Mouse (Mus musculus) frontal cortex, postnatal 36 days (tissue): ENCODE results near the gene Cfap45.

Source experiments
- DNase-seq, 2 experiments: peaks; one replicate each; pipeline ENCODE4 v3.0.0; 2022; ENCODE audit warnings: low spot score in 2 of 2

The Cfap45 gene

GRCm38 (mm10) chr1:172496030-172496429 lies 24.6 kb upstream of the Cfap45 start:
- DNase-seq = no peak

GRCm38 (mm10) chr1:172497428-172497827 lies 23.2 kb upstream of the Cfap45 start:
- DNase-seq = no peak

GRCm38 (mm10) chr1:172499765-172500441 lies 20.7 kb upstream of the Cfap45 start, which contains the start of gene Tagln2:
Tagln2 (plus strand) TSS chr1:172500047.
- no peak for DNase-seq

- no peak for DNase-seq
Observed at GRCm38 (mm10) chr1:172500451-172501370, 19.9 kb upstream of the Cfap45 start.

GRCm38 (mm10) chr1:172501371-172502144 lies 19.0 kb upstream of the Cfap45 start:
- DNase-seq = no peak

GRCm38 (mm10) chr1:172502145-172503110 lies 18.2 kb upstream of the Cfap45 start:
- no peak for DNase-seq

GRCm38 (mm10) chr1:172503111-172503997 lies 17.2 kb upstream of the Cfap45 start:
- no peak for DNase-seq

GRCm38 (mm10) chr1:172504756-172505155 lies 15.8 kb upstream of the Cfap45 start:
- no peak for DNase-seq

- no peak for DNase-seq
Observed at GRCm38 (mm10) chr1:172507001-172507400, 13.6 kb upstream of the Cfap45 start.

GRCm38 (mm10) chr1:172507701-172508100 lies 12.9 kb upstream of the Cfap45 start:
- no peak for DNase-seq

- no peak for DNase-seq
Observed at GRCm38 (mm10) chr1:172508172-172508571, 12.4 kb upstream of the Cfap45 start.

GRCm38 (mm10) chr1:172509235-172509634 lies 11.4 kb upstream of the Cfap45 start:
- DNase-seq = no peak

- DNase-seq = no peak
Observed at GRCm38 (mm10) chr1:172509983-172510382, 10.6 kb upstream of the Cfap45 start.

GRCm38 (mm10) chr1:172510421-172510972 lies 10.1 kb upstream of the Cfap45 start:
- DNase-seq = no peak

GRCm38 (mm10) chr1:172512962-172513361 lies 7.6 kb upstream of the Cfap45 start:
- DNase-seq = no peak

- DNase-seq = no peak
Observed at GRCm38 (mm10) chr1:172513525-172514212, 6.9 kb upstream of the Cfap45 start.

- DNase-seq = no peak
Observed at GRCm38 (mm10) chr1:172514213-172514529, 6.4 kb upstream of the Cfap45 start.

- DNase-seq = no peak
Observed at GRCm38 (mm10) chr1:172514551-172515268, 5.9 kb upstream of the Cfap45 start.
